Mouse (Mus musculus) embryonic facial prominence, embryonic 13.5 days (tissue): ENCODE measurements around the gene Txnip. TPM values are rescaled to one million over a fixed set of nuclear protein-coding genes. Genes with fewer than 3 reads are reported as not detected.
A peak's percentile ranks its signal among the peaks of the same experiment; 100 is the strongest.

ENCODE experiments used
- ATAC-seq: fragments of 200-750 bp; cut with Nextera tagmentation; 2 replicates; pipeline ENCODE4 v1.8.0; 2017; ENCODE audit warnings: low read depth; ENCODE audit not compliant: insufficient number of reproducible peaks, insufficient read depth, low FRiP score, low TSS enrichment
- H3K27ac ChIP-seq: fragments of 300-500 bp; sonication (generic); 2 replicates; pipeline ENCODE4 v1.5.1; 2015; ENCODE audit warnings: moderate library complexity, mild to moderate bottlenecking, inconsistent platforms
- H3K27me3 ChIP-seq: fragments of 300-500 bp; sonication (generic); 2 replicates; pipeline ENCODE4 v1.6.1; 2015; ENCODE audit warnings: mild to moderate bottlenecking, inconsistent platforms
- H3K36me3 ChIP-seq: fragments of 300-500 bp; sonication (generic); 2 replicates; pipeline ENCODE4 v1.6.1; 2015; ENCODE audit warnings: mild to moderate bottlenecking, inconsistent platforms
- H3K4me1 ChIP-seq: fragments of 300-500 bp; sonication (generic); 2 replicates; pipeline ENCODE4 v1.6.1; 2015; ENCODE audit warnings: inconsistent platforms
- H3K4me2 ChIP-seq: fragments of 300-500 bp; sonication (generic); 2 replicates; pipeline ENCODE4 v1.6.1; 2015; ENCODE audit warnings: moderate library complexity, mild to moderate bottlenecking, inconsistent platforms
- H3K4me3 ChIP-seq: fragments of 300-500 bp; sonication (generic); 2 replicates; pipeline ENCODE4 v1.5.1; 2015; ENCODE audit warnings: mild to moderate bottlenecking, inconsistent platforms
- H3K9ac ChIP-seq: fragments of 300-500 bp; sonication (generic); 2 replicates; pipeline ENCODE4 v1.6.1; 2015; ENCODE audit warnings: mild to moderate bottlenecking, inconsistent platforms
- H3K9me3 ChIP-seq: fragments of 300-500 bp; sonication (generic); 2 replicates; pipeline ENCODE4 v1.6.1; 2016; ENCODE audit warnings: inconsistent platforms
- WGBS: fragments of 180-500 bp; shearing (Covaris S2); methylation state at CpG from one replicate; pipeline ENCODE4 v1.1.7; 2015; ENCODE audit warnings: mixed read lengths; 5-methylcytosine and 5-hydroxymethylcytosine counted together
- polyA plus RNA-seq: library from polyadenylated mRNA; unstranded; fragments of >200 nt; fragmentation: Nextera tagmentation; extraction: Ambion mirVana; gene quantifications from 2 replicates; pipeline ENCODE4 v1.2.1, GENCODE M21; 2015

Txnip gene
- polyA plus RNA-seq, 1 experiment from 2014 or later, result 113 TPM

- Histone ChIP-seq H3K9me3 (no peaks in the 10 kb centered on the region), H3K36me3 (no peaks in the 10 kb centered on the region), H3K27ac (no peak overlapping the region), H3K9ac (no peak overlapping the region), H3K4me1 (0 out of 2 replicates have a peak, but pooled peaks cover 3% of the 10 kb centered on the region), H3K27me3 (no peaks in the 10 kb centered on the region), H3K4me2 (no peak overlapping the region), H3K4me3 (no peak overlapping the region)
- no peak for ATAC-seq
- WGBS, result 57% methylated on average over 7 of the region's 7 CpGs
Observed at GRCm38 (mm10) chr3:96570643-96571042, 12.9 kb downstream of the Txnip start.

- Histone ChIP-seq H3K4me1 (peaks cover 7% of the 10 kb centered on the region), H3K27me3 (no peaks in the 10 kb centered on the region), H3K4me2 (no peak overlapping the region), H3K9me3 (no peaks in the 10 kb centered on the region), H3K36me3 (no peaks in the 10 kb centered on the region), H3K9ac (no peak overlapping the region), H3K27ac (no peak overlapping the region), H3K4me3 (no peak overlapping the region)
- 85% methylated on average over 2 of the region's 2 CpGs for WGBS
- no peak for ATAC-seq
Observed at GRCm38 (mm10) chr3:96571336-96571735, 13.6 kb downstream of the Txnip start.

GRCm38 (mm10) chr3:96571896-96572698 lies 14.3 kb downstream of the Txnip start:
- WGBS, result 70% methylated on average over 16 of the region's 16 CpGs
- no peak overlapping the region for H3K4me2 ChIP-seq
- no peak overlapping the region for H3K27ac ChIP-seq
- H3K36me3 ChIP-seq, result no peaks in the 10 kb centered on the region
- H3K9ac ChIP-seq, result no peak overlapping the region
- H3K27me3 ChIP-seq, result no peaks in the 10 kb centered on the region
- no peaks in the 10 kb centered on the region for H3K9me3 ChIP-seq
- H3K4me3 ChIP-seq, result no peak overlapping the region
- ATAC-seq, result no peak
- peaks cover 15% of the 10 kb centered on the region for H3K4me1 ChIP-seq

GRCm38 (mm10) chr3:96573611-96574511 lies 16.1 kb downstream of the Txnip start:
- no peak for ATAC-seq

GRCm38 (mm10) chr3:96575272-96575984 lies 17.7 kb downstream of the Txnip start:
- no peak for ATAC-seq
- WGBS, result 88% methylated on average over 8 of the region's 8 CpGs
- H3K4me3 ChIP-seq, result no peak overlapping the region
- H3K27ac ChIP-seq, result no peak overlapping the region; the same call in 1 of the 2 replicates
- H3K36me3 ChIP-seq, result peaks cover 5% of the 10 kb centered on the region; the same call in 1 of the 2 replicates
- H3K9ac ChIP-seq, result no peak overlapping the region
- no peak overlapping the region for H3K4me2 ChIP-seq
- H3K27me3 ChIP-seq, result no peaks in the 10 kb centered on the region
- no peaks in the 10 kb centered on the region for H3K9me3 ChIP-seq
- peaks cover 26% of the 10 kb centered on the region for H3K4me1 ChIP-seq

More at GRCm38 (mm10) chr3:96573611-96574511, 16.1 kb downstream of the Txnip start:
- Histone ChIP-seq H3K4me1 (peaks cover 18% of the 10 kb centered on the region), H3K4me3 (no peak overlapping the region), H3K36me3 (peaks cover 4% of the 10 kb centered on the region; the same call in 1 of the 2 replicates), H3K27ac (no peak overlapping the region), H3K9ac (no peak overlapping the region), H3K9me3 (no peaks in the 10 kb centered on the region), H3K4me2 (no peak overlapping the region), H3K27me3 (no peaks in the 10 kb centered on the region)
- WGBS, result 70% methylated on average over 19 of the region's 19 CpGs

DNA sequence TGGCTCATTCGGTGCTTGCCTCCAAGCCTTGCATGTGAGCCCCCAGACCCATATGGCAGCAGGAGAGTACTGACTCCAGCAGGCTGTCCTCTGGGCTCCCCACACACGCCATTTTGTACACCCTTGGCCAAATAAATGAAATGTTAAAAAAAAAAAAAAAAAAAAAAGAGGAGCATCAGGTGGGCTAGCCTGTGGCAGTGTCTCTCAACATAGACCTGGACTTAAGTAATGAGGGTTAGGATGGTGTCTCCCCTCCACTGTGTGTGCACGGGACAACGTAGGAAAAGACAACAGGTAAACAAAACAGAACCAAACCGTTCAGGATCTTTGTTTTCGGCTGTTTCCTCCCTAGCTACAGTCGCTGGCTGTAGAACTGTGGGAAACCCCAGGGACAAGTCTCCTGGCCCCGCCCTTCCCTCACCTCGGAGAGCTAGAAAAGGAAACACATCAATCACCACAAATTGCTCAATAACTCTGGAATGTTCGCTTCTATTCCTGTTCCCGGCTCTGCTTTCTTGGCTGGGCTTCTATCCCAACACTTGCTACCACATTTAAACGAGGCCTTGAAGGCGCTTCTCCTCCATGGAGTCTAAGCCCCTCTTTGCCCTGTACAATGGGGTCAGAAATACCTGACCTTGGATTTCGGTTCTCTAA lies 18.4 kb downstream of the Txnip start:
- Histone ChIP-seq H3K27me3 (no peaks in the 10 kb centered on the region), H3K36me3 (peaks cover 5% of the 10 kb centered on the region; the same call in 1 of the 2 replicates), H3K9me3 (no peaks in the 10 kb centered on the region), H3K4me2 (peak overlapping the region; percentile 52), H3K4me1 (peaks cover 33% of the 10 kb centered on the region), H3K4me3 (peak overlapping the region; percentile 20), H3K27ac (peak overlapping the region; percentile 79), H3K9ac (peak overlapping the region; percentile 22; the same call in 1 of the 2 replicates)
- WGBS, result 58% methylated on average over 14 of the region's 14 CpGs
- no peak for ATAC-seq

DNA sequence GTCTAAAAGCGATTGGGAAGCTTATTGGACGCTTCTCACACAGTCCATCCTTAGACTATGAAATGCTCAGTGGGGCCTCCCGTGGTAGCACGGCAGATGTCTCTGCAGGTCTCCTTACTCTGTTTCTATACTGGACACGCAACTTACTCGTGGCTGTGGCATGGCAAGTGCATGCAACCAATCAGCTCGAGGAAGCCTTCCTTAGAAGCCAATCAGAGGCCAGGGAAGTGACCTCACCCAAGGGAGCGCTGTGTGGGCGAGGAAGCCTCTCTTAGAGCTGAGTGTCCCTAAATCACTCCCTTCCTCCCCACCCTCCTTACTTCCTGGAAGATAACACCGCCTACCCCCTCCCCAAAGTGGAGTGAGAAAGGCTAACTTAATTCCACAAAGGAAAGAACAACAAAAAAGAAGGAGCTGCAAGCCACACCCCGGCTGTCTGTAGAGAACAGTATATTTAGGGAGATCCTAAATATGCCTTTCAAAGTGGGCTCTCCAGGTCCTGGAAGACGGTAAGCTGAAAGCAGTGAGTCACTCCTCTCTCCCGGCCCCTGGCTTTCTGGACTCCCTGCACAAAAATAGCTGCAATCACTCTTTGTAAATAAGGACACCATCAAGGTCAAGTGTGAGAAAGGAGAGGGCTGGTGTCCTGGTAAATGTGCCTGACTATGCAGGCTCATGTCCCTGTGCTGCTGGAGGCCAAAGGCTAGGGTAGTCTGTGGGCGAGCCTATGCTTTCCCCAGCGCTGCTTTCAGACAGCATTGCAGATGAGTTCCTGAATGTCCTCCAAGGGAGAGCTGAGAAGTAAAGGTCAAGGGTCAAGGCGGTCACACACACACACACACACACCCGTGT lies 19.2 kb downstream of the Txnip start, which contains the start of gene Gm16253:
Gene Gm16253, plus strand, starts transcription at position 295 of the 852 bp plus-strand sequence.
- Histone ChIP-seq H3K9me3 (no peaks in the 10 kb centered on the region), H3K36me3 (peaks cover 5% of the 10 kb centered on the region; the same call in 1 of the 2 replicates), H3K4me2 (peak within 1 kb of the TSS; percentile 52), H3K27ac (peak within 1 kb of the TSS; percentile 79), H3K4me3 (peak within 1 kb of the TSS; percentile 20), H3K9ac (peak within 1 kb of the TSS; percentile 22; the same call in 1 of the 2 replicates), H3K27me3 (no peaks in the 10 kb centered on the region; the same call in 1 of the 2 replicates), H3K4me1 (peaks cover 33% of the 10 kb centered on the region)
- whole genome bisulfite sequencing, result 33% methylated on average over 17 of the region's 17 CpGs
- ATAC-seq, result peak; percentile 81

GRCm38 (mm10) chr3:96577566-96577965 lies 19.8 kb downstream of the Txnip start:
- peaks cover 5% of the 10 kb centered on the region; the same call in 1 of the 2 replicates for H3K36me3 ChIP-seq
- H3K27me3 ChIP-seq, result no peaks in the 10 kb centered on the region; the same call in 1 of the 2 replicates
- no peak overlapping the region for H3K4me3 ChIP-seq
- WGBS, result 79% methylated on average over 4 of the region's 4 CpGs
- peak overlapping the region; percentile 79 for H3K27ac ChIP-seq
- H3K9ac ChIP-seq, result no peak overlapping the region
- H3K9me3 ChIP-seq, result no peaks in the 10 kb centered on the region
- H3K4me1 ChIP-seq, result peaks cover 33% of the 10 kb centered on the region
- ATAC-seq, result no peak
- peak overlapping the region; percentile 52; the same call in 1 of the 2 replicates for H3K4me2 ChIP-seq

- peaks cover 33% of the 10 kb centered on the region for H3K4me1 ChIP-seq
- H3K36me3 ChIP-seq, result peaks cover 5% of the 10 kb centered on the region; the same call in 1 of the 2 replicates
- WGBS, result 77% methylated on average over 12 of the region's 12 CpGs
- no peak overlapping the region for H3K27ac ChIP-seq
- no peak overlapping the region for H3K4me2 ChIP-seq
- H3K9me3 ChIP-seq, result no peaks in the 10 kb centered on the region
- no peak overlapping the region for H3K9ac ChIP-seq
- H3K27me3 ChIP-seq, result no peaks in the 10 kb centered on the region; the same call in 1 of the 2 replicates
- H3K4me3 ChIP-seq, result no peak overlapping the region
- no peak for ATAC-seq
Observed at GRCm38 (mm10) chr3:96578561-96579238, 20.9 kb downstream of the Txnip start.
